Mouse (Mus musculus) urinary bladder, postnatal 36 days (tissue): ENCODE results near the gene Lst1.

ENCODE experiments used
- DNase-seq, 2 experiments: peaks; one replicate each; pipeline ENCODE4 v3.0.0; 2022; ENCODE audit warnings: low spot score in 2 of 2, mixed read lengths in 1 of 2

Gene Lst1

DNA sequence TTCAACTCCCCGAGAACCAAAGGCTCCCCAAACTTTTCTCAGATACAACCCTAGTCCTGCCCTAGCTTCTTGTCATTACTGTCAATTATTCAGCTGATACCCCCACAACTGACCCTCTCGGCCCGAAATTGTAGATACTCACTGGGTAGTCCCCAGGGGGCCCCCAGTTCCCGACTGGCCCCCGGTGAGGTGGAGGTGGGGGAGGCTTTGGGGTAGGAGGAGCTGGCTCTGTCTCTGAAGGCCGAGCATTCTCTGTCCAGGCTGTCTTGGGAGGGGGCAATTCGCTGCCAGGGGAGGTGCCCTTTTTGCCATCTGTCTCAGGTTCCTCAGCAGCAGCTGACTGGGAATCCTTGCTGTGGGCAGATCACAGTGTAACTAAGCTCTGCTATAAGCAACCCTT lies 28.6 kb downstream of the Lst1 start:
- DNase-seq: no peak

DNA sequence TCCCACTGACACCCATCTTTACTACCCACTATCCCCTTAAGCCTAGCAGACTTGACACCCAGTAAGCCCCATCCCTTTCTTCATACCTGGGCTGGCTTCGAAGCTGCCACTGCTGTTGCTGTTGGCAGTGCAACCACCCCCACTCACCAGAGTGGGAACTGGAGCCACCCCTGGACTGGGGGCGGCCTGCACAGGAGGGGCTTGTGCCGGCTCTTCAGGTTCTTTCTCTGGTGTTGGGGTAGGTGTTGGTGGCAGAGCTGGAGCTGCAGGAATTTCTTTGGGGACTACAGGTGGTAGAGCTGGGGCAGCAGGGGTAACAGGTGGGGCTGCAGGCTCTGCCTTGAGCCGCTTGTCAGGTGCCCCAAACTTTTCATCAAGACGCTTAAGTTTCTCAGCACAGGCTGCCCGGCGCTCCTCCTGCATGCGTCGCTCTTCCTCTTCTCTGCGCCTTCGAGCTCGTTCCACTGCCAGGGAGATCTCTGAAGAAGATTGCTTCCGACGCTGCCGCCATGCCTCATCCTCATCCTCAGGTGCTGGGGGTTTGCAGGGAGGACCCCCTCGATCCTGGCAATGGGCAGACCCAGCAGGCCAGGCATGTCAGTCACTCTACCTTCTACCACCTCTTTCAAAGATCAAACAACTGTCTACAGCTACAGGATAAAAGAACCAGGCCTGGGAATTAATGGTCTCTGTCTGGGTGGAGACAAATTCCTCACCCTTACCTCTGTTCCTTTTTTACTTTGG lies 29.2 kb downstream of the Lst1 start:
- no peak for DNase-seq

DNA sequence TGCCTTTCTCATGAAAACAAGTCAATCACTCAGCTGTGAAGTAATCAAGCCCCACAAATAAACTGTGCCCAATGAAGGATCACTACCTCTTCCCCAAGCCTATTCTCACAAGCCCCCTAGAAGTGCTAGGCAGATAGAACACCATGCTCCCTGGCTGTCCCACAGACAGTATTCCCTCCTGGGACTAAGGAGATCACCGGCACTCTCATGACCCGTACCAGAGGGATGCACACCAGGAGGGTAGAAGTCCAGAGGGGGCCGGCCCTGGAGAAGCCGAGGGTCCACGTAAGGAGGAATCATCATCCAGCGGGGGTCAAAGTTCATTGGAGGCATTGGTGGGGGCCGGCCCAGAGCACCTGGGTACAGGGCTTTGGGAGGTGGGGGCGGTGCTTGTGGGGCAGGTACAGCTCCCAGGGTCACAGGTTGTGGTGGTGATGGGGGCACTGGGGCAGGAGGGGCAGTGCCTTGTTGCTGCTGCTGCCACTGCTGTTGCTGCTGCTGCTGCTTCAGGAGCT lies 30.5 kb downstream of the Lst1 start:
- no peak for DNase-seq

DNA sequence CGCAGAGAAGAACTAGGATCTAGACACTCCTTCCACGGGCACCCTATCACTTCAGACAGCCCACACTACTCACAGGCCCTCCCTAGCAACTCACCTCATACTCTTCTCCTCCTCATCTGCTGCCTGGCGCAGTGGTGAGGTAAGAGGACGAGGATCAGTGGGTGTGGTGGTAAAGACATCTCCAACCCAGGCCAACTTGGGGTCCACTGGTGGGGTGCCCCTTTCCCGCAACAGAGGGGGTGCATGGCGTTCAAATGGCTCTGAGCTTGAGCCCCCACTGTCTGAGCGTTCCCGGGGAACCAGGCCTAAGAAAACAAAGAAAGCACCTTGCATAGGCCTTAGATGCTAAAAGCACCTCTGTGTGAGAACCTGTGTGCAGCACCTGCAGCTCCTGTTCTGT lies 31.0 kb downstream of the Lst1 start:
- DNase-seq: no peak

DNA sequence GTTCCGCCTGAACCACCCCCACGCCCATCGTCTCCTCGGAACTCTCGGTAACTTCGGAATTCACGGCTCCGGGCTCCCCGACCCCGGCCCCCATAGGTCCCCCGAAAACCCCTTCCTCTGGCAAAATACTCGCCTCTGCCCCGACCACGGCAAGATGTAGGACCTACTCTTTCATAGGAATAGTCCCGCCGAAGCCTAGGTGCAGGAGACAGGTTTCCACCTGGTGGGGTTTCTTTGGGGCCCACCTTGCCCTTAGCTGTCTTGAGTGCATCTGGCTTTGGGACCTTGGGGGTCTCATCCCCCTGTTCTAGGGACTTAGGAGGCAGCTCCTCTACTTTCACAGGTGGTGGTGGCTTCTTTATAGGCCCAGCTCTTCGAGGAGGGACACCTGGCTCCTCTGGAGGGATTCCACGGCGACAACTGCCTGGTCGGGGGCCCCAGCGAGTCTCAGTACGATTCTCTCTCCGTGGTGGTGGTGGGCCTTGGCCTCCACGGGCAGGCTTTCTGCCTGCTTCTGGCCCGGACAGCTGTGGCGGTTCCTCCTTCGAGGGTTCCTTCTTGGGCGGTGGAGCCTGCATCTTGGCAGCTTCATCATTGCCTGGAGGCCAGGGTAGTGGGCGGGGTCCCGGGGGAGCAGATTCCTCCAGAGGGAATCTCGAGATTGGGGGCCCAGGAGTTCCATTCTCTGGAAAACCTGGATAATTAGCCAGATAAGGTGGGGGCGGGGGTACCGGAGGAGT lies 31.6 kb downstream of the Lst1 start:
- no peak for DNase-seq

DNA sequence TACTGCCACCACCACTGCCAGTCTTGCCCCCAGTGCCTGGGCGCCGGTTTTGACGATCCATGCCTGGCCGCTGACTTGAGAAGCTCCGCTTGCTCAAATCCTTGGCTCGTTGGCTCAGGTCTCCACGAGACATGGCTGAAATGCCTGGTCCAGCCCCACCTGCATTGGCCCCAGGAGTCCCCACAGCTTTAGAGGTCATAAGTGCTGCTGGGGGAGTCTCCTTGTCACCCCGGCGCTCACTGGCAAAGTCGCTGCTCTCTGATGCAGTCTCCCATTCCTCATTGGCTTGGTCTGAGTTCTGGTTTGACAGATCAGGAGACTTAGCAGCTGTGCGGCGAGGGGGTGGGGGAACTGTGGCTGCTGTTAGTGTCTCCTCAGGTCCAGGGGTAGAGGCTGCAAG lies 32.8 kb downstream of the Lst1 start:
- no peak for DNase-seq

DNA sequence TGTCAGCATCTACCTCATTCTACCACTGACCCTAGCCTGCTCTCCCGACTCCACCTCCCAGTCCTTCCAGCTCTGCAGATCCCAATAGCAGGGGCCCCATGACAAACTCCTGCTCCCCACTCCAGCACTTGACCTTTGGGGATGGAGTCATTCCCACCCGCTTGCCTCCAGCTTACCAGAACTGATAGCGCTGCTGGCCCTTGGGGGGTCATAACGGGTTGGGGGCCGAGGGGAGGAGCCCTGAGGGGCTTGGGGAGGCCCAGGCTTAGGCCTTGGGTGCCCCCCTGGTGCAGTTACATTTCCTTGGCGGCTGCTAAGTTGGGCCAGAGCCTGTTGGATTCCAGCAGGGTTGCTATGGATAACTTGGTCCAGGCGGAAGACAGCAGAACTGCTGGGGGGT lies 33.6 kb downstream of the Lst1 start:
- DNase-seq: no peak

DNA sequence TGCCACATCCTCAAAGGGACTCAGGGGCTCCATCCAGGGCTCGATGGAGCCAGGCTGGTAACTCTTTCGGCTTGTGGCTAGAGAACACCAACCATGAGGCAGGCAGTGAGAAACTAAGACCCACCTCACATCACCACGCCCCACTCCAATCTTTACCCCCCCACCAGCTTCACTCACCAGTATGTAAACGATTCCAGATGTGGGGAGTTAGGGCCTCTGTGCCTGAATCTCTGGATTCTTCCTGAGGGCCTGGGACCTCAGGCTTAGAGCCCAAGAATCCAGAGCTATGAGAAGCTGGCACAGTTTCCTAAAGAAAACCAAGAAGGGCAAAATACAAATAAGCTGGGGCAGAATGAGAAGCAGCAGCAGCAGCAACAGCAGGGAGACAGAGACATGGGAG lies 34.3 kb downstream of the Lst1 start:
- DNase-seq: no peak

DNA sequence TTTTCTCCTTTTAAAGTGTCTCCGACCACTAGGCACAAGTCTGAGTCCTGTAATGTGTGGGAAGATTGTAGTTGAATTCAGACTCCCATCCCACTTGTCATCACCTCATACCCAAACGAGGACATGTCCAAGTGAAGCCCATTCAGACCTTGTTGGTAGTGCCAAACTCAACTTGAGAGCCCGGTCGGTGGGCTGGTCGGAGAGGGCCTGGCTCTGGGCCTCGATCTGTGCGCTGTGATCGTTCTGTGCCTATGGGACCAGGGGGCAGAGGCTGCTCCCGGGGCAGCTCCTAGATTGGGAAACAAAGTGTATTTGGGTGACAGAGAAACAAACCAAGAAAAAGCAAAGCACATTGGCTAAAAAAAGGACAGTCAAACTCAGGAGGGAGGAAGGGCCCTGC lies 35.2 kb downstream of the Lst1 start:
- no peak for DNase-seq

DNA sequence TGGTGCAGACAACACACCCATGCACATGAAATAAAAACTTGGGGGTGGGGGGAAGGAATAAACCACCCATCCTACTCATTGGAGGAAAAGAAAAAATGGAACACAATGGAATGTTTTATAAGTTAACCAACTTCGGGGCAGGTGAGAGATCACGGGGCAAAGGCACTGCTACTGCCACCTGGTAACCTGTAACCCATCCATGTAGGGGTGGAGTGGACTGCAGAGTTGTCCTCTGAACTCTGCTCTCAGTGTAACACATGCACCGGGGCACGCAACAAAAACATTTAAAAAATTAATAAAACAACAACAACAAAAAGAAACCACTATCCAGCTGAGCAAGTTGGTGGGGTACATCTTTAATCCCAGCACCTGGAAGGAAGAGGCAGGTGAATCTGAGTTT lies 36.1 kb downstream of the Lst1 start:
- DNase-seq: no peak

DNA sequence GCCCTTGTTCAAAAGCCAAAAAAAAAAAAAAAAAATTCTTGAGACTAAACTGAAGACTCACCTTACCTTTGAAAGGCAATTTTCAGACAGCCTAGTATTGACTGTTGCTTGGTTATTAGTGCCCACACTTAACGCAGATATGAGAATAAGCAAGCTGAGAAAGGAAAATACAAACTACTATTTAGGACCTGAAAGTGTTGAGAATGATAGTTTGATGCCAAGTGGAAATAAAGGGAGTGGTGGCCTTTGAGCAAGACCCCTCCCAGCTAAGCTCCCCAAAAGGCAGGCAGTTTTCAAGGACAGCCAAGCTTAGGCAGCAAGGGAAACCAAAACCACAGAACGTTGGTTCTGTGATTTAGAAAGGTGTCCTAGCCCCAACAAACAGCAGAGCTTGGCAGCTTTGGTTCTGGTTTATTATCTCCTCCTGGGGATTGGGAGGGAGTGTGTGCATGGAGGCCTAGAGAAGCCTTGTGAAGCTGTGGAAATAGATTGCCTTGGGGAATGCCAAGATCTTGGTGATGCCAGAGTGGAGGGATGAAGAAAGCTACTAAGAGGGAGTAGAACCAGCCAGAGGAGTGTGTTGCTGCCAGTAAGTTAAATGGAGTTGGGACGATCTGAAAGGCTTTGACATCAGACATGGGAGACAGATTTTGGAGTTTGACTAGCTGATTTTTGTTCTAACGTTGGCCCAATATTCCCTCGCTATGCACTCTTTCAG lies 40.2 kb downstream of the Lst1 start:
- DNase-seq: no peak

DNA sequence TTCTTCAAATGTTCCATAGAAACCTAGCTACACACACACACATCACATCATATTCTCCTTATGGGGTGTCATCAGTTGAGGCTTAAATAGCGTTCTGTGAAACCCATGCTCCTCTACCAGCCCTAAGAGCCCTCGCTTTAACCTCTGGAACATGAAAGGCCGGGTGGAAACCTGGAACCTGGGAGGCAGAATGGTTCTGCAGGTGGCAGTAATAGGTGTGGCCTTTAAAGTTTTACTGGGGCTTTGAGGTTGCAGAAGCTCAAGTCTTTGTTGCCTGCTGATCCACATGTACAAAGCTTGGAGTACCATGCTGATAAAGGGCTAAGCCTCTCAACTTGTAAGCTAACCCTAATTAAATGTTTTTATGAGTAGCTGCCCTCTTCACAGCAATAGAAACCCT lies 40.9 kb downstream of the Lst1 start:
- DNase-seq: no peak

DNA sequence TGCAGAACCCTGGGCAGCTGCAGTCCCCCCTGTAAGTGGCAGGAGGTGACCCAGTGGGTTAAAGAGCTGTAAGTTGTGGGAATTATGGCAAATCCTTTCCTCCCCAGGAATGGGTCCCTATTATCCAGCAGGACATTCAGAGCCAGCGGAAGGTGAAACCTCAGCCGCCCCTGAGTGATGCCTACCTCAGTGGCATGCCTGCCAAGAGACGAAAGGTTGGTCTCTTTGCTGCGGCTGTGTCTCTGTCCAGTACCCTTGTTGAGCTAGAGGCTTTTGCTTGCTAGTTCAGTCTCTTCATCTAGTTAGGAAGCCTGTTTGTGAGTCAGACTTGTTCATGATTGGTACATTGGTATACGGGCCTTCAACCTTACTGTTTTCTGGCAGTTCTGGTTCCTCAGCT lies 42.1 kb downstream of the Lst1 start:
- DNase-seq: no peak

DNA sequence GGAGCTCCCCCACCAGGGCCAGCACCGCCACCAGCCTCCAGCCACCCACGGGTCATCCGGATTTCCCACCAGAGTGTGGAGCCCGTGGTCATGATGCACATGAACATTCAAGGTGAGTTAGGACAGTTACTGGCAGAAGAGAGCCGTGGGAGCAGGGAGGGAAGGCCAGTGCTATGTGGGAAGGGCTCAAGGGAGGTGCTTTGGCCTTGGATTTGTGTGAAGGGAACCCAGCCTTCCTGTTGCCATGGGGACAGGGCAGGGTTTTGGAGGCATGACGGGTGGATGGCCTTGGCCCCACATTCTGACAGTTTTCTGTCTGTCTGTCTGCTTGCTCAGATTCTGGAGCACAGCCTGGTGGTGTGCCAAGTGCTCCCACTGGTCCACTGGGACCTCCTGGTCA lies 46.3 kb downstream of the Lst1 start:
- no peak for DNase-seq

DNA sequence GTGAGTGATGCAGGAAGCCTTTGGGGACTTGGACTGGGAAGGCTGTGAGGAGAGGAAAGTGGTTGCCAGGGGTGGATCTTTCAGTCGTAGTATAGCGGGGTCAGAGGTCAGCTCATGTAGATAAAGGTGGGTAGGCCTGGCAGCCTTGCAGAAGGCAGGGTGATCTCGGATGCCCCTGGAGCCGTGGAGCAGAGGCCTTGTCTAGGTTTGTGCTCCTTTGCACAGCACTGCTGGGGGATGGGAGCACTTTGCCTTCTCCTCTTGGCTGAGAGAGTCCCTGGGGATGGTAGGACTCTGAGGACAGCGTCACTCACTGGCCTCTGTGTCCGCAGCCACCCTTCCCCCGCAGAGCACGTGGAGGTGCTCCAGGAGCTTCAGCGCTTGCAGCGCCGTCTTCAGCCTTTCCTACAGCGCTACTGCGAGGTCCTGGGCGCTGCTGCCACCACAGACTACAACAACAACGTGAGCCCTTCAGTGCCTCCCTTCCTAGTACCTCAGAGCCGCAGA lies 47.7 kb downstream of the Lst1 start:
- DNase-seq: no peak

DNA sequence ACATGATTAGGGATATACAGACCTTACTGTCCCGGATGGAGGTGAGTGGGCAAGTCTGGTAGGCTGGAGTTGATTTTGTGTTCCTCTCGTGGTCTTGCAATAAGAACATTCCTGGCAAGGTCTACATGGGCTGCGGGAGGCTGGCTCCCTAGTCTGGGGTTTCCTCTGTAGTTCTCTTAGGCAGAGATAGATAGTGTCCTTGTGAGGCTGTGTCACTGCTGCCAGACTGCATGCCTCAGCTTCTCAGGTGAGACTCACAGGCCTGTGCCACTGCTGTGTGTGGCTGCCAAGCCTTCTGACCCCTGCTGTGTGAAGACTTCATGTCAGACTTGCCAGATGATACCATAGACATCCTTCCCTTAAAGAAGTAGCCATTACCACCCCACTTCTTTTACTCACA lies 49.0 kb downstream of the Lst1 start:
- no peak for DNase-seq

DNA sequence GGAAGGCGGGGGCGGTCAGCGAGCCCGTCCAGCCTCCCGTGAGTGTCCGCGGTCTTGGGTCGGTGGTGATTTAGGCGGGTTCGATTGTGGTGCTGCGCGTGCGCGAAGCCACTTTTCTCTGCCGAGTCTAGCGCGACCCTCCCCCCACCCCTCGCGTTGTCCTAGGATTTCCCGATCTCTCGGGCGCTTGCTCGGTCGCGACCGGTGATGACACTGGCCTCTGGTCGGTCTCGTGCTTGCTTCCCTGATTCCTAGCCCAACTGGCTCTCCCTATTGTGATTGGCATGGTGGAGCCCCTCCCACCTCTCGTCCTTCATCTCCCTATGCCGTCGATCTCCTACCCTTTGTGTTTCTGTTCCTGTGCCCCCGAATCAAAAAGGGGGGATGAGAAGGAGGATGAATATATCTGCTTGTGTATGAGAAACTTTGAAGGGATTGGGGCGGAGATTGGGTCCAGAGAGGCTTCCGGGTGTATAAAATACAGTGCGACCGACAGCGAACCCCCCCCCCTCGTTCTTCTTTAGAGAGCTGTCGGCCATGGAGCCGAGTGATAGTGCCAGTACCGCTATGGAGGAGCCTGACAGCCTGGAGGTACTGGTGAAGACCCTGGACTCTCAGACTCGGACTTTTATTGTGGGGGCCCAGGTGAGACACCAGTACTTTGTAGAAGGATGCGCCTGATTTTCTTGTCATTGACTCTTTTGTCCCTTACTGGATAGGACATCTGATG lies 52.5 kb downstream of the Lst1 start:
- no peak for DNase-seq
